Mouse (Mus musculus) embryonic fibroblast, embryonic 13.5 days (primary cell): ENCODE results near the gene Bloc1s4.

ENCODE experiments used
- CTCF ChIP-seq: IDR thresholded peaks from 2 replicates; pipeline ENCODE4 v1.5.1; 2011; ENCODE audit warnings: mild to moderate bottlenecking, control low read depth, low read length, moderate library complexity, borderline replicate concordance; ENCODE audit not compliant: insufficient read depth
- POLR2A ChIP-seq: IDR thresholded peaks from 2 replicates; pipeline ENCODE4 v1.6.1; 2011; ENCODE audit warnings: low read depth, mild to moderate bottlenecking, control low read depth, low read length, moderate library complexity

GRCm38 (mm10) chr5:36777186-36777585, 28.7 kb upstream of the Bloc1s4 start:
- TF ChIP-seq POLR2A (no peak), CTCF (no peak)
